Mouse (Mus musculus) intestine, embryonic 16.5 days (tissue): ENCODE measurements around the gene Msx2. TPM values are rescaled to one million over a fixed set of nuclear protein-coding genes. Genes with fewer than 3 reads are reported as not detected.

Experiments used
- ATAC-seq: fragments of 200-750 bp; cut with Nextera tagmentation; 2 replicates; pipeline ENCODE4 v1.8.0; 2017; ENCODE audit warnings: moderate TSS enrichment, moderate library complexity
- H3K27ac ChIP-seq: fragments of 300-500 bp; sonication (generic); 2 replicates; pipeline ENCODE4 v1.5.1; 2014; ENCODE audit warnings: mild to moderate bottlenecking, low read length
- H3K27me3 ChIP-seq: fragments of 300-500 bp; sonication (generic); replicated peaks from 2 replicates; pipeline ENCODE4 v1.6.1; 2014; ENCODE audit warnings: low read length, control low read depth, mixed read lengths; ENCODE audit not compliant: control insufficient read depth, insufficient read depth
- H3K36me3 ChIP-seq: fragments of 300-500 bp; sonication (generic); 2 replicates; pipeline ENCODE4 v1.6.1; 2014; ENCODE audit warnings: low read length, control low read depth; ENCODE audit not compliant: control insufficient read depth, insufficient read depth
- H3K4me1 ChIP-seq: fragments of 300-500 bp; sonication (generic); 2 replicates; pipeline ENCODE4 v1.6.1; 2014; ENCODE audit warnings: low read length, control low read depth, mixed read lengths; ENCODE audit not compliant: control insufficient read depth, insufficient read depth
- H3K4me2 ChIP-seq: fragments of 300-500 bp; sonication (generic); 2 replicates; pipeline ENCODE4 v1.6.1; 2014; ENCODE audit warnings: low read depth, low read length, control low read depth
- H3K4me3 ChIP-seq: fragments of 300-500 bp; sonication (generic); 2 replicates; pipeline ENCODE4 v1.5.1; 2014; ENCODE audit warnings: mild to moderate bottlenecking, low read length
- H3K9ac ChIP-seq: fragments of 300-500 bp; sonication (generic); 2 replicates; pipeline ENCODE4 v1.6.1; 2014; ENCODE audit warnings: low read depth, low read length
- H3K9me3 ChIP-seq: fragments of 300-500 bp; sonication (generic); 2 replicates; pipeline ENCODE4 v1.6.1; 2016; ENCODE audit warnings: low read length, control low read depth; ENCODE audit not compliant: control insufficient read depth
- WGBS: fragments of 180-500 bp; shearing (Covaris S2); extraction: QIAGEN DNeasy Blood & Tissue Kit; methylation state at CpG from one replicate; pipeline ENCODE4 v1.1.7; 2014; 5-methylcytosine and 5-hydroxymethylcytosine counted together
- polyA plus RNA-seq: library from polyadenylated mRNA; unstranded; fragments of >200 nt; fragmentation: Nextera tagmentation; extraction: Ambion mirVana; gene quantifications from 2 replicates; pipeline ENCODE4 v1.2.1, GENCODE M21; 2015

Msx2 gene
- 0.16 and 0.18 TPM in 2 replicates for polyA plus RNA-seq

DNA sequence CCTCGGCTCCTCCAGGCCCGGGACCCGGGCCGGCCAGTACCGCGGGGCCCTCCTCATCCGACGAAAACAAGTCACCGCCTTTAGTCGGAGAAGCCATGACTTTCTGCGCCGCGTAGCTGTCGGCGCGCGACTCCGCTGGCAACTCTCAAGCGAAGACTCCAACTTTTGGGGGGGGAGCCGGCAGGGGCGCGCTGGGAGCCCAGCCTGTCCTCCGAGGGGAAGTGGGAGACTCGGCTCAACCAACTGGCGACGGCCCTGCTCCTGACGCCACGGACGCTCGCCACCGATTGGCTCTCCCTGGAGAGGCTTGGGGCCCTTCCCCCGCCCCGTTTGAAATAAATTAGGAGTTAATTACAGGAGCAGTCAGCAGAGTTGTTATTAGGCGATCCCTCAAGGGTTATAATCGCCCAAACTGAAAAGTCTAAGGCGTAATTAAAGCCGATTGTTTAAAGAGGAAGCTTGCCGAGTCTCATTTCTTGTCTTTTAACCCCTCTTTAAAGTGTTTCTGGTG, at the start of gene Msx2:
Msx2 (minus strand) TSS at position 461 of the 511 bp plus-strand sequence.
- WGBS: under 1% methylated on average over 38 of the region's 38 CpGs
- Histone ChIP-seq H3K27me3 (peaks cover 84% of the 10 kb centered on the region), H3K36me3 (no peaks in the 10 kb centered on the region), H3K27ac (no peak within 1 kb of the TSS), H3K9ac (peak within 1 kb of the TSS; percentile 60), H3K9me3 (no peaks in the 10 kb centered on the region), H3K4me1 (peaks cover 10% of the 10 kb centered on the region), H3K4me3 (peak within 1 kb of the TSS; percentile 54), H3K4me2 (peak within 1 kb of the TSS; percentile 91)
- ATAC-seq: peak; percentile 87

DNA sequence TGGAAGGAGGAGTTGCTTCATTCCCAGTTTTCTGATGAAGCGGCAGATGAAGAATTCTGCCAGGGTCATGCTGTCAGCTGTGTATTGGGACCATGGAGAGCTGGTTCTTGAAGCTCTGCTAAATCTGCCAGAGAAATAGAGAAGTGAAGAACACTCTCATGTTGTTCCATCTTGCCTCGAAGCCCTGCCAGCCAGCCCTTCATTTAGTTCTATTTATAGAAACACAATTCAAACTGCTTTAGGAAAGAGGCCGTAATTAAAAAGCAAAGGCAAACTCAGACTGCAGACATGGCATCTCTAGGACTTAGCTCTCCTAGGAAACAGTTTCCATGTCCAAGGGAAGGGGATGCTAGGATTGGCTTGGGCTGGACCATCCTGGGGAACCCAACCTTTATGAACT, 48.6 kb upstream of the Msx2 start:
- no peak overlapping the region for H3K4me2 ChIP-seq
- H3K9ac ChIP-seq: no peak overlapping the region
- H3K27ac ChIP-seq: no peak overlapping the region
- H3K9me3 ChIP-seq: no peaks in the 10 kb centered on the region
- H3K36me3 ChIP-seq: no peaks in the 10 kb centered on the region
- no peak for ATAC-seq
- no peaks in the 10 kb centered on the region for H3K4me1 ChIP-seq
- WGBS: 62% methylated on average over 3 of the region's 3 CpGs
- H3K27me3 ChIP-seq: no peaks in the 10 kb centered on the region
- no peak overlapping the region for H3K4me3 ChIP-seq

DNA sequence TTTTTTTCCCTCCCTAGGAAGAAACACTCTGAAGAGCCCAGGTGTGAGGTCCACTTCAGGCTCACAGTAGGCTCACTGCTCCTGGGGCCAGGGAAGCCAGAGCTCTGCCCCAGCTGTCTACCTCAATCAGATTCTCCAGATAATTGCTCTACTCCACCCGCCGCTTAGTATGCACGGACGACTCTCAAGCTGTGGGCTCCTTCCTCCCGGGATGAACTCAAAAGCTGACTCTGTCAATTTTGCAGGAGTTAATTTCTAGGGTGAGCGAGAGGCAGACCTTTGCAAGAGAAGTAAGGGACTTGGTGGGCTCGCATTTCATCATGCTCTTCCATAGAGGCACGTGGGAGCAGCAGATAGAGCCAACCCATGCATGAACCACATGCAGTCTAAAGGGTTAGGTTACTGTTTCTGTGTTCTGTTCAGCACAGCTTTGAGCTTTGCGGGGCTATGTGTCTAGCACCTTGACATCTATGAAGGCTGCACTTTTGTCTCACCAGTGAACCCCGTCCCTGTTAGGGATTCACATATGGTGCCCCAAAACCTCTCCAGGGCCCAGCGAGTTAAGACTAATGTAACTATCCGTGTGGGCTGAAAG, 47.6 kb upstream of the Msx2 start:
- no peak for ATAC-seq
- no peaks in the 10 kb centered on the region for H3K9me3 ChIP-seq
- H3K4me1 ChIP-seq: no peaks in the 10 kb centered on the region
- no peak overlapping the region for H3K4me2 ChIP-seq
- 60% methylated on average over 12 of the region's 12 CpGs for WGBS
- H3K27ac ChIP-seq: no peak overlapping the region
- H3K36me3 ChIP-seq: no peaks in the 10 kb centered on the region
- H3K9ac ChIP-seq: no peak overlapping the region
- H3K27me3 ChIP-seq: no peaks in the 10 kb centered on the region
- no peak overlapping the region for H3K4me3 ChIP-seq

DNA sequence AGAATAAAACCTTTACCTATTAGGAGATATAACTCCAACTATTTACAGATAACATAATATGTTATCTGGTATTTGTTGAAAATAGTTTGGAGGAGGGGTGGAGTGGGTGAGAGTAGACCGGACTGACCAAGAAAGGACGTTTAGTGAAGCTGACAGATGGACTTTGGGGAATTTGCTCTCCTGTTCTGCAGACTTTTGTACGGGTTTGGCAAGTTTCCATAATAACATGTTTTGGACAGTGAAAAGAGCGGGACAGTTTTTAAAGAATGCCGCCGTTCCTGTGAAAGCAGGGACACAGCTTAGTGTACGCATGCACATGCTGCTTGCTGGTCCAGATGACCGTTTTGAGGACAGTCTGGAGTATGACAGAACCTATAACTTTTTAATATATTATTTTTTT, 46.9 kb upstream of the Msx2 start:
- Histone ChIP-seq H3K27ac (no peak overlapping the region), H3K36me3 (no peaks in the 10 kb centered on the region), H3K9ac (no peak overlapping the region), H3K27me3 (no peaks in the 10 kb centered on the region), H3K4me3 (no peak overlapping the region), H3K4me2 (no peak overlapping the region), H3K4me1 (no peaks in the 10 kb centered on the region), H3K9me3 (no peaks in the 10 kb centered on the region)
- ATAC-seq: no peak
- 49% methylated on average over 8 of the region's 8 CpGs for WGBS

DNA sequence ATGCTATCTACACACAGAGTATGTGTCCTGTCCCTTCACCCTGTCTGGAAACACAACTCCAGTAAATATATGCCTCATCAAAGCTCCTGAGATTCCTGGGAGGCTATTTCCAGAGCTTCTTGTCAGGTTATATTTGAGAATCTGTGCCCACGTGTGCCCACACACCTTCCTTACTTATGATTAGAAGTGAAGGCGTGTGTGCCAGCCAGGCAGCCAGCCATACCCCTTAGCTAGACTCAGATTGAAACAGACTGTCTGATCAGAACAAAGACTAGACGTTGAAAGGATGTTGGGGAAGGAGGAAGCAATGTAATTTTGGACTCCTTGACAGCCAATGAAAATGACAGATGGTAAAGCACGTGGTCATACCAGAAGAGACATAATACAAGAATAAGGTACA, 45.4 kb upstream of the Msx2 start:
- WGBS: 60% methylated on average over 4 of the region's 4 CpGs

DNA sequence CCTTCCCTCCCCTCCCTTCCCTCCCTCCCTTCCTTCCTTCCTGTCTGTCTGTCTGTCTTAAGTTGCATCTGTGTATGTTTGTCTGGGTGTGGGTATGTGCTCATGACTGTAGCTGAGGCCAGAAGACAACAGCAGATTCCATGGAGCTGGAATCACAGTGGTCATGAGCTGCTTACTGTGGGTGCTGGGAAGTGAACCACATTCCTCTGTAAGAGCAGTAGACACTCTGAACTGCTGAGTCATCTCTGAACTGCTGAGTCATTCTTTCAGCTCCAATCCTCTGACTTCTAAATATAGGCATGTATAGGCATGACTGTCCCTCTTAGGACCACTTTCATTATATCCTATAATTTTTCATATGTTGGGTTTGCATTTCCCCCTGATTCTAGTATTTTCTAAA, 41.7 kb upstream of the Msx2 start:
- Histone ChIP-seq H3K9ac (no peak overlapping the region), H3K4me3 (no peak overlapping the region), H3K4me1 (no peaks in the 10 kb centered on the region), H3K4me2 (no peak overlapping the region), H3K9me3 (no peaks in the 10 kb centered on the region), H3K27me3 (no peaks in the 10 kb centered on the region), H3K36me3 (no peaks in the 10 kb centered on the region), H3K27ac (no peak overlapping the region)
- ATAC-seq: no peak

More for the DNA sequence above, 45.4 kb upstream of the Msx2 start:
- Histone ChIP-seq H3K4me1 (no peaks in the 10 kb centered on the region), H3K9ac (no peak overlapping the region), H3K9me3 (no peaks in the 10 kb centered on the region), H3K4me2 (no peak overlapping the region), H3K27me3 (no peaks in the 10 kb centered on the region), H3K4me3 (no peak overlapping the region), H3K27ac (no peak overlapping the region), H3K36me3 (no peaks in the 10 kb centered on the region)
- no peak for ATAC-seq

DNA sequence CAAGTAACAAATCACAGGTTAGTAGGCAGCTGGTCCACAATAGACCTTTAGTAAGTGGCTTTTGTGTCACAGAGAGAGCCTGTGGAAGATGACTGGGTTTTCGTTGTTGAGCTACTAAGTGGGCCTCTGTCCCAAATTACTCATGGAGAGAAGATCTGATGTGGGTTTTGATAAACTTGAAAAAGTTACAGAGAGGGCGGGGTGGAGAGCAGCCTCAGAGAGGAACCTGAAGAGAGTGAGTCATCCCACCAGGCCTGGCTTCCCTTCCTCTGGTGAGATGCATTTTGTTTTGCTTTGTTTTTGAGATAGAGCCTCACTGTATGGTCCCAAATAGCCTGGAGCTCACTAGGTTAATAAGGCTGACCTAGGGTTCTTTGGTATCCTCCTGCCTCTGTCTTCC, 38.5 kb upstream of the Msx2 start:
- Histone ChIP-seq H3K9me3 (no peaks in the 10 kb centered on the region), H3K27ac (no peak overlapping the region), H3K27me3 (no peaks in the 10 kb centered on the region), H3K4me3 (no peak overlapping the region), H3K4me2 (no peak overlapping the region), H3K36me3 (no peaks in the 10 kb centered on the region), H3K4me1 (no peaks in the 10 kb centered on the region), H3K9ac (no peak overlapping the region)
- ATAC-seq: no peak
- WGBS: 76% methylated on average over 2 of the region's 2 CpGs

DNA sequence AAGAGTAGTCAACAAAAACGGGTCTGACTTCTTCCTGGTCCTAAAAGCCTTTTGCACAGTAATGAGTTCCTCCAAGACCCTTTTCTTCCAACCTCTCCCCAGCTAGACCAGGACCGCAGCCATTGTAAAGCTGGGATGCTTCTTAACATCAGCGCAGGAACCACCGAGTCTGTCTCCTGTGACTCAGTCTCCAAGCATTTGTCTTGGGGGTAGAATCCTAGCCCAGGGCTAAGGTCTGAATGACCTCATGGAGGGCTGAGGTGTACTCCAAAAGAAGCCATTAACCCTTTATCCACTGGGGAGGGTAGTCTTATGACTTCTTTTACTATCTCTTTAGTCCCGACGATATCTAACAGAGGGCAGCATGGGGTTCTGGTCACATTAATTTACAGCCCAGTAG, 29.5 kb upstream of the Msx2 start:
- WGBS: 48% methylated on average over 6 of the region's 6 CpGs
- Histone ChIP-seq H3K27ac (no peak overlapping the region), H3K27me3 (no peaks in the 10 kb centered on the region)

DNA sequence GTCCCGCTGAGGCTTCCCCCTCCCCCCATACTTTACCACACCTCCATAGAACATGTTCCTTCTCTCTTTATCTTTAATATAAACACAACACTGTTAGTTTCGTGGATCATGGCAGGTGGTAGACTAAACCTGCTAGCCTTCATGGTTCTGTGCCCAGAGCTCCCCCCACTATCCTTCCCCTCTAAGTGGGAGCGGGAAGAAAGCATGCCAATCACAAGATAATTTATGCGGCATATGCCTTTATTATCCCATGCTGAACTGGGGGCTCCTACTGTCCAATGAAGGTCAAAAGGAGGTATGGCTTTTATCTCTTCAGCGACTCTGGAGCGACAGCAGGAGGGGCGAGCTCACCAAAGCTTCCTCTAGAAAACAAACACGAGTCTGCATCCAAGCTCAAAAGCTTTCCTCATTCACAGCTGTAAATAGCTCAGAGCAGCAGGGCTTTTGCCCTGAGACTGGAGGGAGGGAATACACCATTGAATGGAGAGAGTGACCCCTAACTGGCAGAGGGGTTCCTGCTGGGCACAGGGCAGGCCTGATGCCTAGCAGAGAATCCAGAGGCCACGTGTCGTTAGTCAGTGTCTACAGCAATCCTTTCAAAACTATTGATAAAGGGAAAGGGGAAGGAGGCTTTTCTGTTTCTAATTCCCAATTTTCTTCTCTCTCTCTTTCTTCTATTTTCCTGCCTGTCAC, 28.8 kb upstream of the Msx2 start:
- Histone ChIP-seq H3K4me3 (no peak overlapping the region), H3K27ac (no peak overlapping the region), H3K36me3 (no peaks in the 10 kb centered on the region), H3K9me3 (no peaks in the 10 kb centered on the region), H3K4me1 (no peaks in the 10 kb centered on the region), H3K4me2 (no peak overlapping the region), H3K27me3 (no peaks in the 10 kb centered on the region), H3K9ac (no peak overlapping the region)
- 15% methylated on average over 10 of the region's 10 CpGs for WGBS
- no peak for ATAC-seq

More for the DNA sequence above, 29.5 kb upstream of the Msx2 start:
- H3K4me1 ChIP-seq: no peaks in the 10 kb centered on the region
- no peaks in the 10 kb centered on the region for H3K9me3 ChIP-seq
- H3K36me3 ChIP-seq: no peaks in the 10 kb centered on the region
- no peak overlapping the region for H3K4me2 ChIP-seq
- no peak overlapping the region for H3K4me3 ChIP-seq
- no peak overlapping the region for H3K9ac ChIP-seq
- ATAC-seq: no peak
